ENCODE assay signal across 17 mouse cellular contexts in genomic region chr13:113821891-113822290, GRCm38 (mm10). TPM values are rescaled to one million over a fixed set of nuclear protein-coding genes. Genes with fewer than 3 reads are reported as not detected.
A peak's percentile ranks its signal among the peaks of the same experiment; 100 is the strongest.
DNase-seq lines count a peak whose midpoint lies in the region; ATAC-seq lines count a peak whose summit lies in the region.
"Had no signal": no experiment of that assay in that cellular context is flagged by ENCODE, and none has a peak within 500 bp of the region (broad histone marks: within the 10 kb centered on the region; RNA-seq: fewer than 3 reads in every experiment).

No protein-coding gene starts in this region.

- peaks cover 15% of the 10 kb centered on the region for H3K4me1 ChIP-seq in forebrain, embryonic 16.5 days (replicated peaks; ENCODE audit: control insufficient read depth, insufficient read depth, low read length)
- H3K4me1 ChIP-seq: midbrain, embryonic 15.5 days; neural tube, embryonic 15.5 days had no signal

- H3K9me3 ChIP-seq in forebrain, embryonic 16.5 days (ENCODE audit: control insufficient read depth, low read length), result no peaks in the 10 kb centered on the region
- H3K9me3 ChIP-seq: liver, embryonic 13.5 days; midbrain, embryonic 15.5 days; neural tube, embryonic 15.5 days had no signal

- 52% methylated on average over 12 of the region's 12 CpGs for WGBS in forebrain, embryonic 16.5 days

- H3K9ac ChIP-seq in forebrain, embryonic 16.5 days (replicated peaks; ENCODE audit: low read depth, low read length), result no peak overlapping the region
- H3K9ac ChIP-seq: hindbrain, embryonic 14.5 days; liver, embryonic 13.5 days; midbrain, embryonic 15.5 days; neural tube, embryonic 15.5 days had no signal

- H3K27me3 ChIP-seq in forebrain, embryonic 16.5 days (replicated peaks; ENCODE audit: control insufficient read depth, insufficient read depth, low read length), result no peaks in the 10 kb centered on the region
- H3K27me3 ChIP-seq: liver, embryonic 13.5 days; midbrain, embryonic 15.5 days; neural tube, embryonic 15.5 days had no signal

- H3K27ac ChIP-seq in forebrain, embryonic 16.5 days (ENCODE audit: low read length), result peak overlapping the region; percentile 62
- H3K27ac ChIP-seq: hindbrain, embryonic 14.5 days; liver, embryonic 13.5 days; midbrain, embryonic 15.5 days; neural tube, embryonic 15.5 days had no signal

- no peaks in the 10 kb centered on the region for H3K36me3 ChIP-seq in forebrain, embryonic 16.5 days (ENCODE audit: control insufficient read depth, insufficient read depth)
- H3K36me3 ChIP-seq: liver, embryonic 13.5 days; midbrain, embryonic 15.5 days; neural tube, embryonic 15.5 days had no signal

- no peak overlapping the region for H3K4me3 ChIP-seq in forebrain, embryonic 16.5 days (replicated peaks; ENCODE audit: low read length)
- H3K4me3 ChIP-seq: erythroblast, embryonic 14.5 days; liver, embryonic 13.5 days; midbrain, embryonic 15.5 days; neural tube, embryonic 15.5 days had no signal

- no peak overlapping the region for H3K4me2 ChIP-seq in forebrain, embryonic 16.5 days (ENCODE audit: low read length)
- H3K4me2 ChIP-seq: hindbrain, embryonic 14.5 days; liver, embryonic 13.5 days; midbrain, embryonic 15.5 days; neural tube, embryonic 15.5 days had no signal

- DNase-seq in cerebellum, postnatal 25 days, result peak; percentile 28 to 39
- DNase-seq in cerebellum, adult 8-10 months, result no peak
- DNase-seq in layer of hippocampus, adult 9-11 months, result peak; percentile 77
- DNase-seq in left cerebral cortex, postnatal 4 days, result peak; percentile 12
- DNase-seq in ovary, postnatal 36 days (ENCODE audit: low spot score), result no peak
- no peak for DNase-seq in spleen, postnatal 36 days (ENCODE audit: low spot score in 2 of 2)
- no peak for DNase-seq in retina, embryonic 14.5 days (ENCODE audit: low spot score)
- DNase-seq: heart, adult 18-20 months; kidney, postnatal 25 days; liver, embryonic 13.5 days; lung, postnatal 36 days; thymus, postnatal 36 days had no signal

- intact Hi-C loops in left cerebral cortex, postnatal 4 days (cut with DNase I), result no loop called here

- ATAC-seq in forebrain, embryonic 16.5 days, result peak; percentile 79
- ATAC-seq: midbrain, embryonic 15.5 days had no signal

RNA-seq across cellular contexts. Expression of gene Arl15, which starts 27.6 kb away (rescaled TPM):
- polyA plus RNA-seq in forebrain, embryonic 16.5 days (2015; fragmentation: Nextera tagmentation; extraction: Ambion mirVana), result 19.7 and 21.4 TPM in 2 replicates
- total RNA-seq in left cerebral cortex, postnatal 4 days (2021), result 10 to 100 TPM; 71.9 to 82.4 TPM
- polyA plus RNA-seq: erythroblast, embryonic 14.5 days had no signal

Comparison
In these comparisons a context has a peak if more than half of its experiments do, and no peak if none do; other contexts are left out.
1. DNase-seq: peak in cerebellum, postnatal 25 days (2 of 2), layer of hippocampus, adult 9-11 months (single experiment) and left cerebral cortex, postnatal 4 days (single experiment); none in cerebellum, adult 8-10 months (single experiment), ovary, postnatal 36 days (single experiment), spleen, postnatal 36 days (0 of 2) and retina, embryonic 14.5 days (single experiment).